Mouse (Mus musculus): ENCODE measurements around the gene Plpp3.
A peak's percentile ranks its signal among the peaks of the same experiment; 100 is the strongest.

The Plpp3 gene

DNA sequence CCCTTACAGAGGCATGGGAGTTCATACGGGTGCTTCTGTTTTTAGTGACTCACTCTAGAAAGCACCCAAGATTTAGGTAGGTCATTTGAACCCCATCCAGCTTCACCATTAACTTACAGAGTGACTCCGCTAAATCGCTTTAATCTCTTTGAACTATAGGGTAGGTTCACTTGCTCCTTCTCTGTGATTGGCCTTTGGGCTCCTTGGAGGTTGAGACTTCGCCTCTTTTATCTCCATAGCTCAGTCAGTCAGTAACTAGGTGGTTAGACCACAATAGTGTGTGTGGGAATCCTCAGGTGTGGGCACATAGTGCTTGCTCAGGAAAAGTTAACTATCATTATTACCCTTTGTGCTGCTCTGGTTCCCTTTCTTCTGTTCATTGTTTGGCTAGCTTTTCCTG lies 33.7 kb downstream of the Plpp3 start:
- DNase-seq (ENCODE audit: low spot score) = no peak

DNA sequence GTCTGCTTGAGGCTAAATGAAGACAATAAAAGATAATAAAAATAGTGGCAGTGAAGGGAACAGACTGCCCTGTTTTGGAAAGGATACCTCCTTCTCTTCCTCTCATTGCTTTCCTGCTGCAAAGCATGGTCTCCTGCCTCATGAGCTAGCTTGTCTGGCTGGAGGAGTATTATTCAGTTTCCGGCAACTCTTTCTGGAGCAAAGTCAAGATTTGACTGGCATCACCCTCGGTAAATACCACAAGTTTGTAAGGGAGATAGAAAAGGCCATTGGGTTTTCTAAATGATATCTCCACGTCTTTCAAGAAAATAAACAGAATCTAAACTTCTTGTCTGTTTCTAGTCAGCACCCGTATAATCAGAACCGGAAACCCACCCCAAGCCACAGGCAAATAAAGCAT lies 34.4 kb downstream of the Plpp3 start:
- DNase-seq (ENCODE audit: low spot score) = no peak

DNA sequence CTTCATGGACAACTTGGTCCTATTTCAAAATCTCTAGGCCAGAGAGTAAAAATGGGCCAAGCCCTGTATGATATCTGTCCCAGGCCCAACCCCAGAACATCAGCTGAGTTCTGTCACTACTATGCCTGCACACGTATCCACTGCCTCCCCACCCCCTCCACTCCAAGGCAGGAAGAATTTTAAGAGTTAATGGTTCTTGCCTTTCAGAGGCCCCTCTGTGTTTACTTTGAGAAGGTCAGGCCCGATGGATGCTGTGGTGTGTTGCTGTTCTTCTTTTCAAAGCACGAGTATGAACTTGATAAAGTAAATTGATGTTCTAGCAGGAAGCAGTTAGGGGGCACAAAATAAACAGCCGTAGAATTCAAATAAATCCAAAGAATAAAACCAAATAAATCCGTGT lies 35.5 kb downstream of the Plpp3 start:
- DNase-seq (ENCODE audit: low spot score) = no peak

DNA sequence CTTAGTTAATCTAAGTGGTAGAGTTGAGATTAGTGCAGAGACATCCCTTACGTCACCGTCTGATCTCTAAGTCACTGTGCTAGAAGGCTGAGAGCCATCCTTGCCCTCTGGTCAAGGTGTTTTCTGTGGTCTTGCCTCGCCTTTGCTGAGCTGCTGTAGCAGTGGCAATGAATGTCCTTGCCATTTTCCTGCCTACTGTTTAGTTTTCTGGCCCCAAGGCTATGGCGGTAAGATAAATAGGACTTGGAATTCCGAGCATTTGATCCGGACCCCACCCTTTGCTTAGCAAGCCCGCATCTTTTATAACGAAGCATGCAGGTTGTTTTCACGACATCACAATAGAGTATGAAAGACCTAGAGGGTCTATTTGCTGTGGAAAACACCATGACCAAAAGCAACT lies 38.1 kb downstream of the Plpp3 start:
- no peak for DNase-seq (ENCODE audit: low spot score)

DNA sequence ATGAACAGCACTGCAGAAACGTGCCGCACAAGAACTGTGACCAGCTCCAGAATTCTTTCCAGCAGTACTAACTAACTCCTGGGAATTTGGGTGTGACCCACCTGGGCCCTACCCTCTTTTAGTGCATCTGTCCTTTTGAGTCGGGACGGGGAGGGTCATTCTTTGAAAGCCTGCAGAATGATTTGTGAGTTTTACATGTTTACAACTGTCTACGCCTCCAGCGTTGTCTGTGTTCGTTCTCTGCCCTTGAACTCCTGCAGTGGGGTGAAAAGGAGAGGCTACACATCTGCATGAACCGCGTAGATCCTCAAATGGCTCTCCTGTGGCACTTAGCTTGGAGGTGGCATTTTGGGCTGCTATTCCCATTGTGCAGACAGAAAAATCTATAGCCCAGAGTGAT lies 39.0 kb downstream of the Plpp3 start:
- no peak for DNase-seq (ENCODE audit: low spot score)

DNA sequence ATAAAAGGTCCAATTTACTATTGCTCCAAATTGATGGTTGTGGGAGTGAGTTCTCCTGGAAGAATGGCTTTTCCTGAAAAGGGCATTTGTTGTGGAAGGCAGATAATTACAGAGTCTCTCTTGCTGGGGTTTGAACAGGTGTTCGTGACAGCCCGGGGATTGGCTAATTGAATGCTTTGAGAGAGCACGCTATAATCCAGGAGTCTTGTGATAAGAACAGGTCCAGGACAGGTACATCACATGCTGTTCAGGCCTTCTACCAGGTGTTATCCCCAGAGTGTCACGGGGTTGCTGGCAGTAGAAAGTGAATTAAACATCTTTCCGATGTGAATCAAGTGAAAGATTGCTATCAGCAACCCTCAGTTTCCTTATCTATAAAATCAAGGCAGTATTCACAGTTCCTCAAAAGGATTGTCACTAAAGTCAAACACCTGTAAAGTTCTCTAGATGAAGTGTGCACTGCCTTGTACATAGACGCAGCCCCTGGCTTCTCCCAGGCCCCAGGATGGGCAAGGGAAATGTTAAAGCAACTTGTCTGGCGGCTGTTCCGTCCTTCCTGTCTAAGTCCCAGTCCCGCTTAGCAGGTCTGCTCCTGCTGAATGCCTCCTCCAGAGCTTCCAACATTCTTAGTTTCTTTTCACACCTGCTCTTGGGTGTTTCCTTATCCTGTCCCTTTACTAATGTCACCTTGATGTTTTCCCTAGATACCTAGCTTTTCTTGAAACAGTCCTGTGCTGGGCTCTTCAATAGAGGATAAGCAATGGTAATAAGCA lies 40.0 kb downstream of the Plpp3 start:
- DNase-seq (ENCODE audit: low spot score) = no peak

DNA sequence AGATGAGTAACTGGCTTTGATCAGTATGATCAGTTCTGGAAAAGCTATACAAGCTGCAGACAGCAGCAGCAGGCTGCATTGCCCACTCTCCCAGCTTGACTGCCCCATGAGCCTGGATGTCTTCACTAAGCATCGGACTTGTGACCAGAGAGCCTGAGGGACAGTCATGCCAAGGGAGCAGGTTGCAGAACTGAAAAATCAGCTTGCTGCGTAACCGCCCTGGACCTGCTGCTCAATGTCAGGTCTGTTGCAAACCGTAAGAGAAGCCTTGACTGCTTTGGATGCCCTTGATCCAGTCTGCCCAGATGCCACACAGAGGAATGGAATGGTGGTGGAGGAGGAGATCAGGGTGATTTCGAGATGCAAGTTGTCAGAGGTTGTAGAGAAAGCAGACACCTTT lies 41.5 kb downstream of the Plpp3 start:
- no peak for DNase-seq (ENCODE audit: low spot score)

DNA sequence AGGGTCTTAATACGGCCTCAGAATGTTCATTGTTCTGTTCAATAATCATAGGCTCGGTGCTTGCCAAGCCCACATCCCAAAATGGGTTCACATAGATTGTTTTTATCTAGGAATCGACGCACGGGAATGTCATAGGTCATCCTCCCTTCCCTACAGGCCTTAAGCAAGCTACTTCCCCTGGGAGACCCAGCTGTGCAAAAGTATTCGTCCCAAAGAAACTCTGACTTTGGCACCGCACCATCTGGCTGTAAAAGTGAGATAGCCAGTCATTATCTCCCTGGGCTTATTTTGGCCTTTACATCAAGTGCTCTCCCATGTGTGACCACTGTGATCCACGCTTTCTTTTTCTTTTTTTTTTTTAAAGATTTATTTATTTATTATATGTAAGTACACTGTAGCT lies 42.2 kb downstream of the Plpp3 start:
- DNase-seq (ENCODE audit: low spot score) = no peak

DNA sequence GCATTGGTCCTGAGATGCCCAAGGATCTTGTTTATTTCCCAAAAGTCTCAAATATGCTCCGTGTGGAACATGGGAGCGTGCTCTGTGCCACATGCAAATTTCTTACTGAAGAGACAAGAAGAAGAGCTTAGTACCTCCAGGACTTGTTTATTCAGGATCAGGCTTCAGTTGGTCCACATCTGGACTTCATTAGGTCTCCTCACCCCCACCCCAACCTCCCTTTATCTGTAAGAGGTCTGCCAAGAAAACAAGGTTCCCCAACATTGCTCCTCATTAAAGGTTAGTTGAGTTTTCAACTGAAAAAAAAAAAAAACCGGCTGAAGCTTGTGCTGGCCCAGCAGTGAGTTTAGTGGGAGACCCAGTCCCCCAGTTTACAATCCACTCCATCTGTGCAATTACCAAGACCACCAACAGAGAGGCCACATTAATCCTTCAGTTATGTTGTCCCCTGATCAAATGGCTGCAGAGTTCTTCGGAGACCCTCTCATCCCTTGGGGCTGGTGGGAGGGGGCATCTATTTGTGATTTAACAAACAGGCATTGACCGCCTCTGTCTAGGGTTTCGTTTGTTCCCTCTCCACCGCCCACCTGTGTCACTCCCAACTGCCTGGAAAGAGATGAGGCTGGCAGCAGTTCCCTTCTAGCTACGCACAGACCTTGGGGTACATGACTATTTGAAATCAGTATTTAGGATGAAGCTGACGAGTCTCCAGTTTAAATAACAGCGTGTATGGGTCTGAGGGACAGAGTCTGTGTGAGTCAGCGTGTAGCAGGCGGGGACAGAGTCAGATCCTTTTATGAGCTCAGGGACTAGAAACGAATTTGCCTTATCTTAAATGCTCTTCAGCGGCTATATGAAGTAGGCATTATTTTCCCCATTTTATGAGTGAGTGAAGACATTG lies 43.7 kb downstream of the Plpp3 start:
- peak; percentile 60 for DNase-seq (ENCODE audit: low spot score)

DNA sequence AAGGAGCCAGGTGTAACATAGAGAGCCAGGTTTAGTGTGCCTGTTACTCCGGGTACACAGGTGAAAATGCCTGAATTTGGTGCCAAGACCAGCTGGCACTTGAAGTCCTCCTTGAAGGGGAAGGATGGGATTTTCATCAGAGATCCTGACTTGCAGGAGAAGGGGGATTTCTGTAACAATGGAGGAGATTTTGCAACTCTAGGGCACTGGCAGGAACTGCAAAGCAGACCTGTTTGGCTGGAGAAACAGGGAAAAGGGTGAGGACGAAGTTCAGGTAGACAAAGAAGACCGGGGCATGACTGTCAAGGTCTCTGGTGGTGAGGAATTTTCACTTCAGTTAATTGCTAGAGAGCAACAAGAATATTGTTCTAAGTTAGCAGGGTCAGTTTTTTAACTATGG lies 45.3 kb downstream of the Plpp3 start:
- DNase-seq (ENCODE audit: low spot score) = no peak

DNA sequence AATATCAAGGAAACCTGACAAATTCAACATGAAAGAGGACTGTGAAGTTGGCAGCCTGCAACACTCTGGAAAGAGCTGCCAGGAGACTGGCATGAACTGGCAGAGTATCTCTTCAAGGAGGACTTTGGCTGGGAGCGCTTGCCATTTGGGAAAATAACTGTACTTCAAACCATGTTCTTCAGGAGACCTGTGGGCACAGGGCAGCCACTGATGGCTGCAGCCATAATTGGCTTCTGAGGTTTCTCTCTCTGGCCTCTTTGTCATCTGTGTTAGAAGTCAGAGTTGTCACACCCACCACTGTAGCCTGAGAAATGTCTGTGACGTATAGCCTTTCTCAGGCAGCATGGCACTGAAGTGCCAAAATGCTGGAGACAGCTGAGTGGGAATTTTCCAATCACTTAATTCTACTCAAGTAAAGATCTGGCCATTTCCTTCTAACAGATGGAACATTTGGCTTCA lies 46.2 kb downstream of the Plpp3 start:
- no peak for DNase-seq (ENCODE audit: low spot score)

DNA sequence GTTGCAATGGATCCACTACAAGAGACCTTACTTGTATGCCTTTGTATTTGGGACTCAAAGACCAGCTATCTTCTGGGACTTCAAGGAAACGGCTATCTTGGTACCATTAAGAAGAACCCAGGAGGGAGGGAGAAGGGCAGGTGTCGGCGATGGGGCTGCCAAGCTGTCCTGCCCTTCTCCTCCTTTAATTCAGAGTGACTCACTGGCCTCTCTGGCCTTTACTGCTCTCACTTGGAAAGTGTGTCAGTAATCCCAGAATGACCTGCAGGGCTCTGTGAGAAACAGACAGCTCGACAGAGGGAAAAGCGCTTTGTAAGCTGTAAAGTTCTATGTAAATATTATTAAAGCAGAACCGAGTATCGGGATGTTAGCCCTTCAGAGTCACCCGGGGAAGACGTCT lies 46.9 kb downstream of the Plpp3 start:
- no peak for DNase-seq (ENCODE audit: low spot score)

DNA sequence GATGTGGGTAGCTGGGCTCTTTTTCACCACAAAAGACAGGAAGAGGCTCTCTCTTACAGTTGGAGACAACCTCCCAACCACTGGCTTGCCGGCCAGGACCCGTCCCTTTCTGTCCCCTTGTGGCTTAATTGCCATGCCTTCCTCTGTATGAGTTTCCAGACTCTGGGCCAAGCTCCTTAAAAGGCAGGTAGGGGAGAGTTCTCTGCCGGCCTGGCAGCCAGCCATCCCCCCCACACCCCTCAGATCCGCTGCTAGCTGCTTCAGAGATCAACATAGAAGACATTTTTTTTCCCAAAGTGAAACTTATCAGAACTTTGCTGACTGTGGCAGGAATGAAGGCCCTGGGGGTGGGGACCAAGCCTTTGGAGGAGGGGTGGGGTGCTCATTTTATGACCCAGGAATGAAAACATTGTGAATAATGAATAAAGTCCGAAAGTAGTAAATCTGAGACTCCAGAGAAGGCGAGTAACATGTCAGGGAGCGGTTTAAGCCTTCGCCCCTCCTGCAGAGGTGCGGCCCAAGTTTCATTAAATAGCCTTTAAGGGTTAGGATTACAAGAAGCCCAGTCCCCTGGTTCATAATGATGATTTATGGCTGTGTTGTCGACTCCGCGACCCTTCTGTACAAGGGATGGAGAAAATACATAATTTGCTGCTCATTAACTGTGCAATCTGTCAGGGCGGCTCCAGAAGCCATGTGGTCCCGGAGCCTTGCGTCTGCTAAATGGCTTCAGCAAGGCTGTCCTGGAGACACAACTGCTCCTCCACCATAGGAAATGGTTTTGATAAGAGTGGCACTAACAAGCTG lies 48.1 kb downstream of the Plpp3 start:
- DNase-seq (ENCODE audit: low spot score) = no peak

DNA sequence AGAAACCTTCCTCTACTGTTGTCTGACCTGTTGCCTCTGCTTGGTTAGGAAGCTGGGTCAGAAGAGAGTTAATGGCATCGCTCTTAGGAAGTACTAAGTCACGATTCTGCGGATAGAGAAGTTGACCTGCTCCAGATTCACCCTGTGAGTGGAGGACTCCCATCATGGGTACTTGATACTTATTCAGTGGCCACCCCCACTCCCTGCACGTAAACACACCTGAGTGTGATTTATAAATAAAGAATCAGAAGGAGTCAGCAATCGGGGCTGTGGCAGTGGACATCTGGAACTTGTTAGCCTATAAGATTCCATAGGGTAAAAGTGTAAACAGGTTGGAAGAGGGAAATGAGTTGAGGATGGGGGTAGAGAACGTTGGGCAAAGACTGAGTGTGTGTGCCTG lies 49.0 kb downstream of the Plpp3 start:
- no peak for DNase-seq (ENCODE audit: low spot score)

DNA sequence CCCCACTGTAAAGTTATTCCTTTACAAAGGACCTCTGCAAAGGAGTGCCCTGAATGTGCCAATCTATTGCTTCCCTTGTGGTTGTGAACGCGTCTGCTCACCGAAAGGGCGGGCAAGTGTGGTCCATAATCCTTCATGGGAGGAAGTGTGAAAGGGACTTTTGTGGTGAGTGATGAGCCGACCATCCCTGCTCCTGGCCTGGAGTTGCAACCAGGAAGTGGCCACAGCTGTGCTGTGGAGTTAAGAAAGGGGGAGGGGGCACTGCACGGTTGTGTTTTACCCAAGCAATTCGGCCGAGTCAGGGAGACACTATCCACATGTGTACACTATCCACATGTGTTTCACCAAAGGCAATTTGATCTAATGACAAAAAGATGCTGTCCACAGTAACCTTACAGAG lies 49.8 kb downstream of the Plpp3 start:
- no peak for DNase-seq (ENCODE audit: low spot score)

DNA sequence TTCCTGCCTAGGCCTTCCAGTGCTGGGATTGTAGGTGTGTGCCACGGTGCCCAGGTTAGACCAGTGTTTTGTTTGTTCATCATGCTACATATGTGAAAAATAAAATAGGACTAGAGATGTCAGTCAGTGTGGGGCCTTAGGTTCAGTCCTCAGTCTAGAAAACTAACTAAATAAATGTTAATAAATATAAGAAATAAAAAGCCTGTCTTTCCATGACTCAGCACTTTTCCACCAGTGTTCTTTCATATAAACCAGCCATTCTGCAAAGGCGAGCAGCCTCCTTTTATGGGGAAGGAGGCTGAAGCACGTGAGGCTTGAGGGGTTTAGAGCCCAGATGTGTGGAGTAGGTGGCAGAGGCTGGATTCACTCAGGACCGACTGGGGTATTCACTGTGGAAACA lies 50.5 kb downstream of the Plpp3 start:
- DNase-seq (ENCODE audit: low spot score) = no peak

DNA sequence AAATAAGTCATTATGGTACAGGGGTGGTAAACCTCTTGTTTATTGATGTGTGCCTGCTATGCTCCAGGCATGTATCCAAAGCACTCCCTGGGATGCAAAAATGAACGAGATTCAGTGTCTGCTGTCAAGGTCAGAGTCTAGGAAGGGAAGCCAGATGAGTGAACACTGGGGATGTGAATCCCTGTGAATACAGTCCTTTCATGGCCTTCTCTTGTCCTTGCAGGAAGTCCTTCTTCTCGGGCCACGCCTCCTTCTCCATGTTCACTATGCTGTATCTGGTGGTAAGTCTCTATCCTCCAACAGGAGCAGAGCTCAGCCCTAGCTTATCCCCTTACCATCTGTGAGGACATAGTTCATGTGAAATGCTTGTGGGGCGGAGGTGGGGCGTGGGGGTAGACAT lies 51.8 kb downstream of the Plpp3 start:
- no peak for DNase-seq (ENCODE audit: low spot score)

DNA sequence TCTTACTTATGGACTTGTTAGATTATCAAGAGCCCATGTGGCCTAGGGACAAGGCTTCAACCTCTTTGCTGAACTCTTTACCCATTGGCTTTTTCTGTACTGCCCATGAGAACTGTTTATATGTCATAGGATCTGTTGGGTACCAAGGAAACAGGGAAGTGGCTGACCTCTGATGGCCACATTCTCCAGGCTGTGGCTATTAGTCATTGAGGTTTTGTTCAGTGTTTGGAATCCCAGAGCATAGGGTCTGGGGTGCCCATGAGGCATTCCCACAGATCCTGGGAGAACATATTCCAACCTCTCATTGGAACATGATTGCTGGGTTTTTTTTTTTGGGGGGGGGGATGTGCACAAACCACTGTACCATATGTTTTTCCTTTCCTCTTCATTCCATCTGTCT lies 56.2 kb downstream of the Plpp3 start:
- no peak for DNase-seq (ENCODE audit: low spot score)

DNA sequence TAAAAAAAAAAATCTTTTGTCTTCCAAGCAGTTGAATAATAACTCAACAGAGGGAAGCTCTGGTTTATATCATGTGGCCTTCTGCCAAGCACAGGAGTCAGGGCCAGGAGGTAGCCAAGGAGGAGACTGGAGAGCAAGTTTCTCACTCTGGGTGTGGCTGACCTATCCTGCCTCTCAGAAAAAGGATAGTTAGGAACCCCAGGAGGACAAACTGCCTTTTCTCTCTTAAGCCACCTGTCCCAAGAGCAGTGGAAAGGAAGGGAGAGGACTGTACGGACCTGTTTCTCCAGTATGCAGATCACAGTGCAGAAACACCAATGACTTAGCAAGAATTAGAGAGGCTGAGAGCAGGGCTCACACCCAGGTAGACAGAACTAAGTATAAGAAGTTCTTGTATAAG lies 57.3 kb downstream of the Plpp3 start:
- no peak for DNase-seq (ENCODE audit: low spot score)

DNA sequence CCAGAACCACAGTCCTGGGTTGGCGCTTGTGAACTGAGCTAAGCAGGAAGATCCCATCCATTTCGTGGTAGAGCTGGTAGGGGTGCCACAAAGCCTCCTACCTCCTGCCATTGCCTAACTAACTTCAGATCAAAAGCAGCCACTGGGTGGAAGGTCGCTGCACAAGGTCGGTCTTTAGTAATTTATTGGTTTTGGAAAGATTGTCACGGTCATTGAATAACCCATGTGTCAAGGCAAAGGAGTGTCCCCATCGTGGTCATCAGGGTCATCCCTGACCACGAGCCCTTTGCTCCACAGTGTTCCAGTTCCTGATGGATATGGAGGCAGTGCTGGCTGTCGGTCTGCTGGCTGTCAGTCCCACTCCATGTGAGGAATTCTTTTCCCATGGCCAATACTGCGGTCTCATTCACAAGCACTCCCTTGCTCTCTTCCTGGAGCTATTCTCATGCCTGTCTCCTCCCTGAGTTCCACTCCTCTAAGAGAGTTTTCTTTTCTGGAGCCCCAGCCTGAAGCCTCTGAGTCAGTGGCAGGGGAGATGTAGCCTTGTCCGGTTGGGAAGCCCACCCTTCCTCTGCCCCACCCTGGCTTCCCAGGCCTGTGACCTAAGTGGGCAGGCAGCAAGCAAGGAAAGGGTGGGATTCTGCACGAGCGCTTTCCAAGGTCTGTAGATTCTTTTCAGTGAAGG lies 58.7 kb downstream of the Plpp3 start:
- no peak for DNase-seq (ENCODE audit: low spot score)

DNA sequence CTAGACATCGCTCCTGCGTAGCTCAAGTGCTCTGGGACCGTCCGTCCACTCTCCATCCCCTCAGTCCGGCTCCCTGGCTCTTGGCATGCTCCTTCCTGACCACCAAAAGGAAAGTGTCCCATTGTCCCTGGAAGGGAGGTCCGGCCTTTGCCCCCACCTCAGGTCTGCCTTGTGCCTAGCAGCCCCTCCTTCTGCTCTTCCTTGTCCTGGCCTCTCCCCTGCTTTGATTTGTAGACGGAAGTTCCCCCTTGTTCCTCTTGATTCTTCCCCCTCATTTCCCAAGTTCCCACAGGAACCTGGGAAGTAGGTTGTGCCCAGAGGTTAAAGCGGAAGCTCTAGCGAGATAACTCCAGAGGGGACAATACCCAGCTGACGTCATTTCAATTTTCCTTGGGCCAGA lies 61.1 kb downstream of the Plpp3 start:
- DNase-seq (ENCODE audit: low spot score) = no peak

DNA sequence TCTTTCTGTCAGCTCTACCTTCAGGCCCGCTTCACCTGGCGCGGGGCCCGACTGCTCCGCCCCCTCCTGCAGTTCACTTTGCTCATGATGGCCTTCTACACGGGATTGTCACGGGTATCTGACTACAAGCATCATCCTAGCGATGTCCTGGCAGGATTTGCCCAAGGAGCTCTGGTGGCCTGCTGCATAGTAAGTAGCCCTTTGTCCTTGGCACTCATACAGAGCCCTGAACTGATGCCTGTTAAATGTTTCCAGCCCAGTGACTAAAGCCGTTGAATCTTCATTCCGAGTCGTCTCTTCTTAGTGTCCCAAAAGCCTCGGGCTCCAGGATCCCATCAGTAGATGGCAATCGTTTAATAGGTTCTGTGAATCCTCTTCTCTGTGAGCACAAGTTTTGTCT lies 62.2 kb downstream of the Plpp3 start:
- DNase-seq (ENCODE audit: low spot score) = peak; percentile 77
